Mouse (Mus musculus) heart, embryonic 11.5 days (tissue): ENCODE results near the gene Gm10318. TPM values are rescaled to one million over a fixed set of nuclear protein-coding genes. Genes with fewer than 3 reads are reported as not detected.

Experiments used
- ATAC-seq: fragments of 200-750 bp; cut with Nextera tagmentation; replicated peaks from 2 replicates; pipeline ENCODE4 v1.8.0; 2017; ENCODE audit warnings: moderate library complexity; ENCODE audit not compliant: insufficient number of reproducible peaks, low FRiP score, low TSS enrichment
- H3K27ac ChIP-seq: fragments of 300-500 bp; sonication (generic); 2 replicates; pipeline ENCODE4 v1.5.1; 2014; ENCODE audit warnings: mild to moderate bottlenecking, low read depth, low read length
- H3K27me3 ChIP-seq: fragments of 300-500 bp; sonication (generic); 2 replicates; pipeline ENCODE4 v1.6.1; 2014; ENCODE audit warnings: mild to moderate bottlenecking, low read length, mixed read lengths; ENCODE audit not compliant: control insufficient read depth, insufficient read depth
- H3K36me3 ChIP-seq: fragments of 300-500 bp; sonication (generic); 2 replicates; pipeline ENCODE4 v1.6.1; 2014; ENCODE audit warnings: mild to moderate bottlenecking, low read length, moderate library complexity, mixed read lengths; ENCODE audit not compliant: control insufficient read depth, insufficient read depth
- H3K4me1 ChIP-seq: fragments of 300-500 bp; sonication (generic); 2 replicates; pipeline ENCODE4 v1.6.1; 2014; ENCODE audit warnings: low read length; ENCODE audit not compliant: control insufficient read depth, insufficient read depth
- H3K4me2 ChIP-seq: fragments of 300-500 bp; sonication (generic); 2 replicates; pipeline ENCODE4 v1.6.1; 2014; ENCODE audit warnings: mild to moderate bottlenecking, moderate library complexity
- H3K4me3 ChIP-seq: fragments of 300-500 bp; sonication (generic); 2 replicates; pipeline ENCODE4 v1.5.1; 2014; ENCODE audit warnings: low read depth, low read length
- H3K9ac ChIP-seq: fragments of 300-500 bp; sonication (generic); 2 replicates; pipeline ENCODE4 v1.6.1; 2014; ENCODE audit warnings: mild to moderate bottlenecking, low read depth, low read length, moderate library complexity
- H3K9me3 ChIP-seq: fragments of 300-500 bp; sonication (generic); replicated peaks from 2 replicates; pipeline ENCODE4 v1.6.1; 2016; ENCODE audit warnings: low read length; ENCODE audit not compliant: control insufficient read depth
- WGBS: fragments of 180-500 bp; shearing (Covaris S2); extraction: QIAGEN DNeasy Blood & Tissue Kit; methylation state at CpG from one replicate; pipeline ENCODE4 v1.1.7; 2014; ENCODE audit not compliant: insufficient replicate concordance; 5-methylcytosine and 5-hydroxymethylcytosine counted together
- polyA plus RNA-seq: library from polyadenylated mRNA; unstranded; fragments of >200 nt; fragmentation: Nextera tagmentation; extraction: Ambion mirVana; gene quantifications from 2 replicates; pipeline ENCODE4 v1.2.1, GENCODE M21; 2014

Gm10318 gene
- polyA plus RNA-seq, 1 experiment from 2014 or later = not detected

DNA sequence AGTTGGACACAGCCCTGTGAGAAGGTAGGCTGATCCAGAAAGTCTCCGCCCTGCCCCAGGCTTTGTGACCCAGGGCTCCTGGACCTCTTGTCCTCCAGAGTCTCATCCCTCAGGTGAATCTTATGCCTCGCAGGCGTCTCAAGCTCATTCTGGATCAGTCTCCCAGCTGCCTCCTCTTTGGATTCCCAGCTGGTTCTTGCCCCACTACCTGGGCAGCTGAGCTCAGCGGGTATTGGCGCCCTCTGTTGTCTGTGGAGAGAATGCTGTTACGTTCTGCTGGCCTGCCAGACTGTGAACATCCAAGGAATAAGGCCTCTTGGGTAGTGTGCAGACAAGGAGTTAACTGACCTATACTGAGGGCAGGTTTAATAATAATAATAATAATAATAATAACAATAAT lies 26.3 kb downstream of the Gm10318 start:
- Histone ChIP-seq H3K4me1 (no peaks in the 10 kb centered on the region), H3K9ac (no peak overlapping the region), H3K27ac (no peak overlapping the region), H3K36me3 (no peaks in the 10 kb centered on the region), H3K9me3 (no peaks in the 10 kb centered on the region), H3K4me2 (no peak overlapping the region), H3K27me3 (no peaks in the 10 kb centered on the region), H3K4me3 (no peak overlapping the region)
- 54% methylated on average over 6 of the region's 6 CpGs for WGBS
- ATAC-seq = no peak

DNA sequence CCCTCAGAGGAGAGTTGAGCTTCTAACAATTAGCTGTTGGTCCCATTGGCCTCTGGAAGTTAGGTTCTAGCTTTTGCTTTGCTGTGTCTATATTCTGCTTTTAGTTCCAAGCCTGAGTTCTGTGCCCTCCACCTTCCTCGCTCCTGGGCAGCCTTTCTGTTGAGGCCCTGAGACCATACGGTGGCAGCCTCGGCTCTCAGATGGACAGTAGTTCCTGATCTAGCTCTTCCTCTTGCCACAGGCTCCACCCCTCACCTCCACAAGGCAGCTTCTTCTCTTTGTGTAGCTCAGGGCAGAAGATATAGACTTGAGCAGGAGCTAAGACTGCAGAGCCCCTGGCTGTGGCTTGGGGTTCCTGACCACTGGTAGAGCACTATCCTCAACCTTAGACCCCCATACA lies 27.6 kb downstream of the Gm10318 start:
- Histone ChIP-seq H3K4me2 (no peak overlapping the region), H3K27ac (no peak overlapping the region), H3K4me3 (no peak overlapping the region), H3K9ac (no peak overlapping the region), H3K36me3 (no peaks in the 10 kb centered on the region), H3K9me3 (no peaks in the 10 kb centered on the region), H3K27me3 (no peaks in the 10 kb centered on the region), H3K4me1 (no peaks in the 10 kb centered on the region)
- no peak for ATAC-seq
- 57% methylated on average over 3 of the region's 3 CpGs for WGBS

DNA sequence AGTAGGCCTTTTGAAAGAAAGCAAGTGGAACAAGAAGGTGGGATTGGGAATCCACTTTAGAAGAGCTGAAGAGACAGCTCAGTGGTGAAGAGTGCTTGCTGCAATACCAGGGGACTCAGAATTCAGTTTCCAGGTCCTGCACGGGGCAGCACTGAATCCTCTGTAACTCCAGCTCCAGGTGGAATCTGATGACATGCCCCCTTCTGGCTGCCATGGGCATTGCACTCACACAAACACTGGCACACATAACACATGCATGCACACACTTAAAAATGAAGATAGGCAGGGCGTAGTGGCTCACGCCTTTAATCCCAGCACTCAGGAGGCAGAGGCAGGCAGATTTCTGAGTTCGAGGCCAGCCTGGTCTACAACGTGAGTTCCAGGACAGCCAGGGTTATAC lies 29.9 kb downstream of the Gm10318 start:
- Histone ChIP-seq H3K4me1 (no peaks in the 10 kb centered on the region), H3K9me3 (no peaks in the 10 kb centered on the region), H3K36me3 (no peaks in the 10 kb centered on the region), H3K27me3 (peaks cover 4% of the 10 kb centered on the region; the same call in 1 of the 2 replicates), H3K27ac (no peak overlapping the region), H3K4me3 (no peak overlapping the region), H3K4me2 (no peak overlapping the region), H3K9ac (no peak overlapping the region)
- ATAC-seq = no peak
- 72% methylated on average over 5 of the region's 5 CpGs for WGBS

- 45% methylated on average over 12 of the region's 12 CpGs for WGBS
- Histone ChIP-seq H3K36me3 (no peaks in the 10 kb centered on the region), H3K27me3 (peaks cover 4% of the 10 kb centered on the region; the same call in 1 of the 2 replicates), H3K4me2 (no peak overlapping the region), H3K9me3 (no peaks in the 10 kb centered on the region; the same call in 1 of the 2 replicates), H3K4me1 (no peaks in the 10 kb centered on the region), H3K4me3 (no peak overlapping the region), H3K27ac (no peak overlapping the region), H3K9ac (no peak overlapping the region)
- no peak for ATAC-seq
Measured at GRCm38 (mm10) chr10:77886007-77886747, 33.5 kb downstream of the Gm10318 start.

GRCm38 (mm10) chr10:77890987-77891565 lies 38.4 kb downstream of the Gm10318 start:
- H3K9me3 ChIP-seq = no peaks in the 10 kb centered on the region; the same call in 1 of the 2 replicates
- H3K4me2 ChIP-seq = no peak overlapping the region
- 0 out of 2 replicates have a peak, but pooled peaks cover under 1% of the 10 kb centered on the region for H3K27me3 ChIP-seq
- no peaks in the 10 kb centered on the region for H3K36me3 ChIP-seq
- no peak overlapping the region for H3K27ac ChIP-seq
- WGBS = 76% methylated on average over 8 of the region's 8 CpGs
- H3K9ac ChIP-seq = no peak overlapping the region
- peaks cover 2% of the 10 kb centered on the region; the same call in 1 of the 2 replicates for H3K4me1 ChIP-seq
- no peak for ATAC-seq
- no peak overlapping the region for H3K4me3 ChIP-seq

DNA sequence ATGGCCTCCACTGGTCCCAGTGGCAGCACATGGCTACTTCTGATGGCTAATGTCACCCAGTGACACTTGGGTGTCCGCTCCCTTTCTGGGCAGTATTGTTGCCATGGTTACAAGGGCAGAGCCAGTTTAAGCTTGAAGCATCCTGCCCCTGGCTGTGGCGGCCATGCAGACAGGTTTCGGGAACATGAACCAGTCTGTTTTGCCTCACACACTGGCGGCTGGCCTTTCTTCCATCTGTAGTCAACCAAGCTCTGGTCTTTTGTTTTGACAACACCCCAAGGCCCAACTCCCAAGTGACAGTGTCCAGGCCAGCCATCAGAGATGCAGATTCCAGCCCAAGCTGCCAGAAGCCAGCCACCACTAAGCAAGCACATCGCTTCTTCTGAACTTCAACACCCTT lies 42.9 kb downstream of the Gm10318 start:
- H3K27me3 ChIP-seq = peaks cover 3% of the 10 kb centered on the region; the same call in 1 of the 2 replicates
- no peak overlapping the region for H3K9ac ChIP-seq
- no peak overlapping the region for H3K4me2 ChIP-seq
- ATAC-seq = no peak
- H3K4me1 ChIP-seq = peaks cover 5% of the 10 kb centered on the region; the same call in 1 of the 2 replicates
- no peaks in the 10 kb centered on the region for H3K9me3 ChIP-seq
- no peaks in the 10 kb centered on the region for H3K36me3 ChIP-seq
- no peak overlapping the region for H3K27ac ChIP-seq
- no peak overlapping the region for H3K4me3 ChIP-seq
- WGBS = 40% methylated on average over 5 of the region's 5 CpGs

DNA sequence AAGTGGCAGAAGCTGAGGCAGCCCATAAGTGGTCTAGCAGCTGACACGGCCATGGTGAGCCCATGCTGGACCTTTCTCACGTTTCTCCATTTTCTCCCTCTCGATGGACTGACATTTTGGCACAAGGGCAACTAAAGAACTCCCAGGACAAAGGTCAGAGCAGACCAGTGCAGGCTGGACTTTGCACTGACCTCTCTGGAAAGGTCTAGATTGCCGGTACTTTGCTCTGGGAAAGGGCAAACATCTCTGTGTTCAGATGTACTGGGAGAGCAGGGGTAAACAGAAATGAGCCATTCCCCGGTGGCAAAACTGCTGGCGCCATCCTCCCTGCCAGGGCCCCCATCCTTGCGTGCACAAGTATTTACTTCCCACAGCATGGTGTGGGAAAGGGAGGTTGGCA lies 47.5 kb downstream of the Gm10318 start:
- no peak overlapping the region for H3K4me3 ChIP-seq
- no peak overlapping the region for H3K4me2 ChIP-seq
- H3K4me1 ChIP-seq = peaks cover 5% of the 10 kb centered on the region; the same call in 1 of the 2 replicates
- no peak overlapping the region for H3K9ac ChIP-seq
- peaks cover 16% of the 10 kb centered on the region for H3K27me3 ChIP-seq
- WGBS = 80% methylated on average over 7 of the region's 7 CpGs
- ATAC-seq = no peak
- H3K36me3 ChIP-seq = no peaks in the 10 kb centered on the region
- no peaks in the 10 kb centered on the region for H3K9me3 ChIP-seq
- no peak overlapping the region for H3K27ac ChIP-seq

- WGBS = 86% methylated on average over 27 of the region's 27 CpGs
Measured at GRCm38 (mm10) chr10:77900903-77901818, 48.5 kb downstream of the Gm10318 start.

More at GRCm38 (mm10) chr10:77900903-77901818, 48.5 kb downstream of the Gm10318 start:
- H3K4me2 ChIP-seq = peak overlapping the region; percentile 96
- ATAC-seq = no peak
- H3K27ac ChIP-seq = no peak overlapping the region
- H3K9ac ChIP-seq = no peak overlapping the region
- no peaks in the 10 kb centered on the region for H3K9me3 ChIP-seq
- peaks cover 16% of the 10 kb centered on the region for H3K27me3 ChIP-seq
- no peak overlapping the region for H3K4me3 ChIP-seq
- no peaks in the 10 kb centered on the region for H3K36me3 ChIP-seq
- H3K4me1 ChIP-seq = peaks cover 2% of the 10 kb centered on the region; the same call in 1 of the 2 replicates
